Mouse (Mus musculus): ENCODE measurements around the gene Ppat. TPM values are rescaled to one million over a fixed set of nuclear protein-coding genes. Genes with fewer than 3 reads are reported as not detected.
A peak's percentile ranks its signal among the peaks of the same experiment; 100 is the strongest.

Gene Ppat
- polyA plus RNA-seq, 1 experiment from 2014 or later = 38.7 TPM

- Histone ChIP-seq H3K27me3 (ENCODE audit: control insufficient read depth, insufficient read depth, low read length) (no peaks in the 10 kb centered on the region), H3K4me2 (no peak overlapping the region), H3K9ac (ENCODE audit: low read depth, low read length) (no peak overlapping the region), H3K9me3 (replicated peaks; ENCODE audit: control insufficient read depth, low read length) (no peaks in the 10 kb centered on the region), H3K27ac (ENCODE audit: low read depth, low read length) (no peak overlapping the region), H3K36me3 (ENCODE audit: control insufficient read depth, insufficient read depth, low read length) (0 out of 2 replicates have a peak, but pooled peaks cover 3% of the 10 kb centered on the region), H3K4me1 (ENCODE audit: control insufficient read depth, insufficient read depth, low read length) (peaks cover 7% of the 10 kb centered on the region; the same call in 1 of the 2 replicates), H3K4me3 (ENCODE audit: low read depth, low read length) (no peak overlapping the region)
- ATAC-seq (replicated peaks; ENCODE audit: insufficient number of reproducible peaks, low FRiP score, low TSS enrichment) = no peak
- 72% methylated on average over 3 of the region's 3 CpGs for WGBS (ENCODE audit: insufficient replicate concordance)
These were observed 40.6 kb downstream of the Ppat start for GRCm38 (mm10) chr5:76910807-76911206.

DNA sequence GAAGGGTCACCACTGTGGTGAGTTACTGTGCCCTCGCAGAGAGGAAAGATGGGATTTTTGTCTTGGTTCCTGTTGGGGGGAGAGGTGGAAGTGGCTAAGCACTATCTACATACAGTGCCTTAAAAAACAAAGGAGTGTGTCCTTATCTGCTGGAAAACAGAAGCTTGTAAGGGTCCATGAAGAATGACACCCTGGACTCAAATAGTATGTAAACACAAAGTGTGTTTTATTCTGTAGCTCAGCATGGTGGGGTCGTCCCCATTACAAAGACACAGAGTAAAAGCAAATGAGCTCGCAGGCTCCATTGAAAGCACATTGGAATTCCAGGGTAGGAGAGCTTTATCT, 45.3 kb downstream of the Ppat start:
- peak overlapping the region; percentile 82 for H3K4me3 ChIP-seq (ENCODE audit: low read depth, low read length)
- ATAC-seq (replicated peaks; ENCODE audit: insufficient number of reproducible peaks, low FRiP score, low TSS enrichment) = 0 out of 2 replicates have a peak, but pooled peaks have one; percentile 10
- 36% methylated on average over 3 of the region's 3 CpGs for WGBS (ENCODE audit: insufficient replicate concordance)
- peak overlapping the region; percentile 82 for H3K4me2 ChIP-seq
- peaks cover 7% of the 10 kb centered on the region; the same call in 1 of the 2 replicates for H3K4me1 ChIP-seq (ENCODE audit: control insufficient read depth, insufficient read depth, low read length)
- H3K9me3 ChIP-seq (replicated peaks; ENCODE audit: control insufficient read depth, low read length) = no peaks in the 10 kb centered on the region
- H3K27ac ChIP-seq (ENCODE audit: low read depth, low read length) = peak overlapping the region; percentile 96
- no peaks in the 10 kb centered on the region for H3K36me3 ChIP-seq (ENCODE audit: control insufficient read depth, insufficient read depth, low read length)
- H3K9ac ChIP-seq (ENCODE audit: low read depth, low read length) = peak overlapping the region; percentile 94
- H3K27me3 ChIP-seq (ENCODE audit: control insufficient read depth, insufficient read depth, low read length) = no peaks in the 10 kb centered on the region

DNA sequence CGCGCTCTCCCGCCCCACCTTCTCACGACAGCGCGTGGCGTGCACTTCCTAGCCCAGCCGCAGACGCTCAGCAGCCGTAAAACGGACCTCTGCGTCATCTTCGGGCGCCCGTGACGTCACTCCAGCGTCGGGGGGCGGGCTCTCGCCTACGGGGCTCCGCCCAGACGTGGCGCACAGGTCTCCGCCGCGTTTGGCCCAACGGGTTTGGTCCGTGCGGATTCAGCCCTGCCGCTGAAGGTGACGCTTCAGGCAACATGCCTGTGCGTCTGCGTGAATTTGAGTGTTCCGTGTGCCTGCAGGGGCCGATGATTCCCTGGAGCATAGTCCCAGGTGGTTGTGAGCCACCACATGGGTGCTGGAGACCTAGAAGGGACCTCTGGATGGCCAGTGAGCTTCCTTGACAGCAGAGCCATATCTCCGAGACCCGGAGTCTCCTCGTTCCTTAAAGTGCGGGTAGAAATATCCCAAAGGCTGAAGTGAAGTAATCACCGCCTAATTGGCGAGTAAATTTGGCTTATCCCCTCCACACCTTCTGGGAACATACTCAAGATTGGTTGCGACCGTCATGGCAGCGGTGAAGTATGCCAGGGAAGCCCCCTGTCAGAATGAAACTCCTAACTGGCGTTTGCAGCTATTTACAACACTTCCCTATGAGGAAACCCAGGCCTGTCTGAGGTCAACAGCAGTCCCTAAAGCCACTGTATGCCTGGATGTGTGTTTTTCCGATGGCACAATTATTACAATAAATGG, 45.8 kb downstream of the Ppat start, which contains the start of gene Aasdh:
Aasdh (minus strand) TSS at position 110 of the 750 bp plus-strand sequence.
- peak within 1 kb of the TSS; percentile 82 for H3K4me3 ChIP-seq (ENCODE audit: low read depth, low read length)
- H3K27ac ChIP-seq (ENCODE audit: low read depth, low read length) = peak within 1 kb of the TSS; percentile 96
- no peaks in the 10 kb centered on the region for H3K27me3 ChIP-seq (ENCODE audit: control insufficient read depth, insufficient read depth, low read length)
- no peaks in the 10 kb centered on the region for H3K9me3 ChIP-seq (replicated peaks; ENCODE audit: control insufficient read depth, low read length)
- peak within 1 kb of the TSS; percentile 94 for H3K9ac ChIP-seq (ENCODE audit: low read depth, low read length)
- WGBS (ENCODE audit: insufficient replicate concordance) = under 1% methylated on average over 47 of the region's 47 CpGs
- H3K4me1 ChIP-seq (ENCODE audit: control insufficient read depth, insufficient read depth, low read length) = peaks cover 7% of the 10 kb centered on the region; the same call in 1 of the 2 replicates
- H3K36me3 ChIP-seq (ENCODE audit: control insufficient read depth, insufficient read depth, low read length) = no peaks in the 10 kb centered on the region
- peak within 1 kb of the TSS; percentile 82 for H3K4me2 ChIP-seq
- ATAC-seq (replicated peaks; ENCODE audit: insufficient number of reproducible peaks, low FRiP score, low TSS enrichment) = peak; percentile 98

DNA sequence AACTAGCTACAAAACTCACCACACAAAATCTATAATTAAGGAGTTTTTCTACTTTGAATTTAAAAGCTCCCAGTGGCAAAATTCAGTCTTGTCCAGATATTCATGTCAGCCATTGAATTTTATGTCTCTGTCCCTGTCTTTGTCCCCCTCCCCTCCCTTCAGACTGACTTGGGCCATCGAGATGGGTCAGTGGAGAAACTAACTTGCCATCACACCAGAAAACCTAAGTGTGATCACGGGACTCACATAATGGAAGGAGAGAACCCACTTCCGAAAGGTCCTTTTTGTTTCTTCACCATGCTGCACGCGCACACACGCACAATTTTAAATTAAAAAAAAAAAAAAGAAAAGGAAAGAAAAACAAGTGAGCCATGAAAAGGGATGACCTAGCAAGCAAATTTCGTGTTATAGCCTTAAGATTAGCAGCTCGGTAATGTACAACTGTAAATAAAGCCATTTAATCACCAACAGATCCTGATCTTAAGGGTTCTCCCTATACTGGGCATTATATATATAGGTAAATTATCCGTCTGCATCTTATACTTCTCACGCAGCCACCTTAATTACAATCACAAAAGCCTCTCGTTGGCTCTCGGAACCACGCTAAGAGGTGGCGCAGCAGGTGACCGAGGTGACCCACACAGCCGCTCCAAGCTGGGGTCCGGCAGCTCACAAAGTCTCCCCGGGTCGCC, 46.5 kb downstream of the Ppat start:
- peak overlapping the region; percentile 82 for H3K4me2 ChIP-seq
- H3K27ac ChIP-seq (ENCODE audit: low read depth, low read length) = peak overlapping the region; percentile 96
- ATAC-seq (replicated peaks; ENCODE audit: insufficient number of reproducible peaks, low FRiP score, low TSS enrichment) = peak; percentile 37; the same call in 1 of the 2 replicates
- no peaks in the 10 kb centered on the region for H3K36me3 ChIP-seq (ENCODE audit: control insufficient read depth, insufficient read depth, low read length)
- H3K4me1 ChIP-seq (ENCODE audit: control insufficient read depth, insufficient read depth, low read length) = peaks cover 7% of the 10 kb centered on the region; the same call in 1 of the 2 replicates
- H3K9me3 ChIP-seq (replicated peaks; ENCODE audit: control insufficient read depth, low read length) = no peaks in the 10 kb centered on the region
- H3K4me3 ChIP-seq (ENCODE audit: low read depth, low read length) = peak overlapping the region; percentile 82
- no peaks in the 10 kb centered on the region for H3K27me3 ChIP-seq (ENCODE audit: control insufficient read depth, insufficient read depth, low read length)
- 2% methylated on average over 19 of the region's 19 CpGs for WGBS (ENCODE audit: insufficient replicate concordance)
- H3K9ac ChIP-seq (ENCODE audit: low read depth, low read length) = peak overlapping the region; percentile 94

- no peak overlapping the region for H3K9ac ChIP-seq (ENCODE audit: low read depth, low read length)
- no peak overlapping the region for H3K4me3 ChIP-seq (ENCODE audit: low read depth, low read length)
These were observed 49.2 kb downstream of the Ppat start for GRCm38 (mm10) chr5:76902131-76902530.

DNA sequence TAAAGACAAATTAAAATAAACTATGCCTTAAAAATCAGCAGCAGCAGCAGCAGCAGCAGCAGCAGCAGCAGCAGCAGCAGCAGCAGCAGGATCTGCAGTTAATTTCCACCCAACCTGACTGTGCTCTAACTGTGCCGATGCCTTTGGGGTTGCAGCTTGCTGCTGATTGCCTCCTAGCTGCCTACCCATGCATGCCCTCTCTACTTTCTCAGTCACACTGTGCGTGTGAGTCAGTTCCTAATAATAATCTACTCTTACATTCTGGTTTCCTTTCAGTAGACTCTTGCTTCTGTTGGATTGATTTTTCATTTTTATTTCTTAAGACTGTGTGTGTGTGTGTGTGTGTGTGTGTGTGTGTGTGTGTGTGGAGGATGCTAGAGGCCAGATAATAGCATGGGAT, 58.3 kb downstream of the Ppat start:
- Histone ChIP-seq H3K36me3 (ENCODE audit: control insufficient read depth, insufficient read depth, low read length) (peaks cover 7% of the 10 kb centered on the region; the same call in 1 of the 2 replicates), H3K9ac (ENCODE audit: low read depth, low read length) (no peak overlapping the region), H3K9me3 (replicated peaks; ENCODE audit: control insufficient read depth, low read length) (no peaks in the 10 kb centered on the region), H3K27ac (ENCODE audit: low read depth, low read length) (no peak overlapping the region), H3K4me1 (ENCODE audit: control insufficient read depth, insufficient read depth, low read length) (no peaks in the 10 kb centered on the region), H3K27me3 (ENCODE audit: control insufficient read depth, insufficient read depth, low read length) (no peaks in the 10 kb centered on the region), H3K4me2 (no peak overlapping the region), H3K4me3 (ENCODE audit: low read depth, low read length) (no peak overlapping the region)
- 86% methylated on average over 2 of the region's 2 CpGs for WGBS (ENCODE audit: insufficient replicate concordance)
- ATAC-seq (replicated peaks; ENCODE audit: insufficient number of reproducible peaks, low FRiP score, low TSS enrichment) = no peak

More at GRCm38 (mm10) chr5:76902131-76902530, 49.2 kb downstream of the Ppat start:
- 49% methylated on average over 4 of the region's 4 CpGs for WGBS (ENCODE audit: insufficient replicate concordance)
- H3K27ac ChIP-seq (ENCODE audit: low read depth, low read length) = no peak overlapping the region
- no peaks in the 10 kb centered on the region for H3K27me3 ChIP-seq (ENCODE audit: control insufficient read depth, insufficient read depth, low read length)
- H3K36me3 ChIP-seq (ENCODE audit: control insufficient read depth, insufficient read depth, low read length) = no peaks in the 10 kb centered on the region
- H3K4me2 ChIP-seq = no peak overlapping the region
- no peak for ATAC-seq (replicated peaks; ENCODE audit: insufficient number of reproducible peaks, low FRiP score, low TSS enrichment)
- peaks cover 7% of the 10 kb centered on the region; the same call in 1 of the 2 replicates for H3K4me1 ChIP-seq (ENCODE audit: control insufficient read depth, insufficient read depth, low read length)
- H3K9me3 ChIP-seq (replicated peaks; ENCODE audit: control insufficient read depth, low read length) = no peaks in the 10 kb centered on the region

GRCm38 (mm10) chr5:76892608-76893007, 58.8 kb downstream of the Ppat start:
- WGBS (ENCODE audit: insufficient replicate concordance) = 57% methylated on average over 2 of the region's 2 CpGs
- Histone ChIP-seq H3K4me1 (ENCODE audit: control insufficient read depth, insufficient read depth, low read length) (no peaks in the 10 kb centered on the region), H3K4me2 (no peak overlapping the region), H3K4me3 (ENCODE audit: low read depth, low read length) (no peak overlapping the region), H3K36me3 (ENCODE audit: control insufficient read depth, insufficient read depth, low read length) (peaks cover 8% of the 10 kb centered on the region; the same call in 1 of the 2 replicates), H3K9me3 (replicated peaks; ENCODE audit: control insufficient read depth, low read length) (no peaks in the 10 kb centered on the region), H3K27me3 (ENCODE audit: control insufficient read depth, insufficient read depth, low read length) (no peaks in the 10 kb centered on the region), H3K27ac (ENCODE audit: low read depth, low read length) (no peak overlapping the region), H3K9ac (ENCODE audit: low read depth, low read length) (no peak overlapping the region)
- no peak for ATAC-seq (replicated peaks; ENCODE audit: insufficient number of reproducible peaks, low FRiP score, low TSS enrichment)

- H3K36me3 ChIP-seq (ENCODE audit: control insufficient read depth, insufficient read depth, low read length) = peaks cover 17% of the 10 kb centered on the region; the same call in 1 of the 2 replicates
- H3K4me2 ChIP-seq = no peak overlapping the region
- no peak overlapping the region for H3K27ac ChIP-seq (ENCODE audit: low read depth, low read length)
- H3K4me3 ChIP-seq (ENCODE audit: low read depth, low read length) = no peak overlapping the region
- no peaks in the 10 kb centered on the region for H3K27me3 ChIP-seq (ENCODE audit: control insufficient read depth, insufficient read depth, low read length)
- no peaks in the 10 kb centered on the region for H3K4me1 ChIP-seq (ENCODE audit: control insufficient read depth, insufficient read depth, low read length)
- ATAC-seq (replicated peaks; ENCODE audit: insufficient number of reproducible peaks, low FRiP score, low TSS enrichment) = no peak
- H3K9me3 ChIP-seq (replicated peaks; ENCODE audit: control insufficient read depth, low read length) = no peaks in the 10 kb centered on the region
- WGBS (ENCODE audit: insufficient replicate concordance) = 88% methylated on average over 2 of the region's 2 CpGs
- H3K9ac ChIP-seq (ENCODE audit: low read depth, low read length) = no peak overlapping the region
These were observed 64.4 kb downstream of the Ppat start for GRCm38 (mm10) chr5:76887011-76887410.
